Mouse (Mus musculus) erythroblast, embryonic 14.5 days (primary cell): ENCODE data around the gene Olfr235. TPM values are rescaled to one million over a fixed set of nuclear protein-coding genes. Genes with fewer than 3 reads are reported as not detected.
"Not testable (repeated sequence)": the region's sequence is repeated elsewhere in the genome, so short reads cannot be mapped to it uniquely, and the experiment has no call there.

Experiments
- H3K27me3 ChIP-seq: 2 replicates; pipeline ENCODE4 v1.6.1; 2012; ENCODE audit warnings: inconsistent platforms; ENCODE audit not compliant: control insufficient read depth
- H3K36me3 ChIP-seq: 2 replicates; pipeline ENCODE4 v1.6.1; 2012; ENCODE audit warnings: mild to moderate bottlenecking, inconsistent platforms; ENCODE audit not compliant: control insufficient read depth
- H3K4me1 ChIP-seq: 2 replicates; pipeline ENCODE4 v1.6.1; 2012; ENCODE audit warnings: inconsistent platforms; ENCODE audit not compliant: control insufficient read depth
- H3K4me3 ChIP-seq: replicated peaks from 2 replicates; pipeline ENCODE3; 2012; ENCODE audit warnings: moderate library complexity, mild to moderate bottlenecking, inconsistent platforms
- H3K9me3 ChIP-seq: 2 replicates; pipeline ENCODE4 v1.6.1; 2012; ENCODE audit warnings: low read length, inconsistent platforms, mixed read lengths; ENCODE audit not compliant: control insufficient read depth
- GATA1 ChIP-seq: IDR thresholded peaks from 2 replicates; pipeline ENCODE4 v1.6.1; 2012; ENCODE audit warnings: low read length, inconsistent platforms, mixed read lengths
- TAL1 ChIP-seq: IDR thresholded peaks from 3 replicates; pipeline ENCODE4 v1.6.1; 2012; ENCODE audit warnings: low read length, inconsistent platforms, mixed read lengths
- polyA plus RNA-seq: library from polyadenylated mRNA; stranded (reverse); fragments of >175 nt; gene quantifications from 2 replicates; pipeline ENCODE4 v1.2.3, GENCODE M21; 2012

The Olfr235 gene
- not detected in 2 replicates for polyA plus RNA-seq

GRCm38 (mm10) chr19:12260732-12261131 lies at the start of gene Olfr235:
Gene Olfr235 (plus strand): TSS chr19:12261032.
- no peak for TF ChIP-seq GATA1
- H3K27me3 ChIP-seq: no peaks in the 10 kb centered on the region
- no peaks in the 10 kb centered on the region for H3K36me3 ChIP-seq
- no peaks in the 10 kb centered on the region for H3K4me1 ChIP-seq
- no peak within 1 kb of the TSS for H3K4me3 ChIP-seq
- H3K9me3 ChIP-seq: no peaks in the 10 kb centered on the region

GRCm38 (mm10) chr19:12232496-12232895 lies 28.3 kb upstream of the Olfr235 start, which contains the start of gene Olfr1432:
Gene Olfr1432 (minus strand): TSS chr19:12232596.
- H3K4me3 ChIP-seq, H3K4me1 ChIP-seq, H3K36me3 ChIP-seq, H3K27me3 ChIP-seq, H3K9me3 ChIP-seq: not testable (repeated sequence)

GRCm38 (mm10) chr19:12241559-12241958 lies 19.3 kb upstream of the Olfr235 start, which contains the start of gene Olfr262:
Gene Olfr262 (minus strand): TSS chr19:12241659.
- Histone ChIP-seq H3K36me3 (no peaks in the 10 kb centered on the region), H3K27me3 (no peaks in the 10 kb centered on the region), H3K4me3 (no peak within 1 kb of the TSS), H3K4me1 (no peaks in the 10 kb centered on the region), H3K9me3 (no peaks in the 10 kb centered on the region)
- TF ChIP-seq TAL1: no peak
- no peak for TF ChIP-seq GATA1

- Histone ChIP-seq H3K4me3 (no peak within 1 kb of the TSS), H3K27me3 (no peaks in the 10 kb centered on the region)
- no peak for TF ChIP-seq TAL1
- no peak for TF ChIP-seq GATA1
These were observed 18.7 kb downstream of the Olfr235 start, which contains the start of gene Olfr1434 for GRCm38 (mm10) chr19:12279554-12279953. Gene Olfr1434 (plus strand): TSS chr19:12279854.

GRCm38 (mm10) chr19:12292979-12293378 lies 32.1 kb downstream of the Olfr235 start:
- TF ChIP-seq TAL1 (no peak), GATA1 (no peak)
- H3K9me3 ChIP-seq: no peaks in the 10 kb centered on the region
- H3K27me3 ChIP-seq: no peaks in the 10 kb centered on the region
- no peaks in the 10 kb centered on the region for H3K36me3 ChIP-seq
- no peaks in the 10 kb centered on the region for H3K4me1 ChIP-seq
- H3K4me3 ChIP-seq: no peak overlapping the region

More at GRCm38 (mm10) chr19:12279554-12279953, 18.7 kb downstream of the Olfr235 start, which contains the start of gene Olfr1434:
- Histone ChIP-seq H3K9me3 (no peaks in the 10 kb centered on the region), H3K4me1 (no peaks in the 10 kb centered on the region), H3K36me3 (no peaks in the 10 kb centered on the region)

GRCm38 (mm10) chr19:12299030-12299429 lies 38.2 kb downstream of the Olfr235 start, which contains the start of gene Olfr1436:
Gene Olfr1436 (minus strand): TSS chr19:12299130.
- H3K4me1 ChIP-seq, H3K36me3 ChIP-seq, H3K27me3 ChIP-seq: not testable (repeated sequence)

More at GRCm38 (mm10) chr19:12299030-12299429, 38.2 kb downstream of the Olfr235 start, which contains the start of gene Olfr1436:
- H3K4me3 ChIP-seq, H3K9me3 ChIP-seq: not testable (repeated sequence)

Other genes with a start within 250 kb of the Olfr235 start
- not detected in 2 replicates for gene Olfr1423, start 219.7 kb upstream of the Olfr235 start, polyA plus RNA-seq
- not detected in 2 replicates for gene Olfr1424, start 198.3 kb upstream of the Olfr235 start, polyA plus RNA-seq
- not detected in 2 replicates for gene Olfr1425, start 183.3 kb upstream of the Olfr235 start, polyA plus RNA-seq
- gene Olfr1426, start 169.0 kb upstream of the Olfr235 start, polyA plus RNA-seq: not detected in 2 replicates
- not detected in 2 replicates for gene Olfr1427, start 157.7 kb upstream of the Olfr235 start, polyA plus RNA-seq
- gene Olfr1428, start 145.1 kb upstream of the Olfr235 start, polyA plus RNA-seq: not detected in 2 replicates
- gene Olfr76, start 137.8 kb upstream of the Olfr235 start, polyA plus RNA-seq: not detected in 2 replicates
- not detected in 2 replicates for gene Olfr1555-ps1, start 90.9 kb upstream of the Olfr235 start, polyA plus RNA-seq
- not detected in 2 replicates for gene Olfr1431, start 60.4 kb upstream of the Olfr235 start, polyA plus RNA-seq
- not detected in 2 replicates for gene Olfr1432, start 28.4 kb upstream of the Olfr235 start, polyA plus RNA-seq
- gene Olfr262, start 19.4 kb upstream of the Olfr235 start, polyA plus RNA-seq: not detected in 2 replicates
- gene Olfr1434, start 18.8 kb downstream of the Olfr235 start, polyA plus RNA-seq: not detected in 2 replicates
- not detected in 2 replicates for gene Olfr1436, start 38.1 kb downstream of the Olfr235 start, polyA plus RNA-seq
- not detected in 2 replicates for gene Olfr1437, start 64.1 kb downstream of the Olfr235 start, polyA plus RNA-seq
- gene Olfr1438-ps1, start 74.9 kb downstream of the Olfr235 start, polyA plus RNA-seq: not detected in 2 replicates
- gene Olfr1440, start 126.2 kb downstream of the Olfr235 start, polyA plus RNA-seq: not detected in 2 replicates
- 0.02 TPM in 1 of 2 replicates, not detected in the other for gene Olfr1441, start 156.4 kb downstream of the Olfr235 start, polyA plus RNA-seq
- gene Pfpl, start 166.9 kb downstream of the Olfr235 start, polyA plus RNA-seq: 0.02 TPM in 1 of 2 replicates, not detected in the other
- 0.02 and 0.03 TPM in 2 replicates for gene Mpeg1, start 199.7 kb downstream of the Olfr235 start, polyA plus RNA-seq
- gene Dtx4, start 240.4 kb downstream of the Olfr235 start, polyA plus RNA-seq: 0.01 TPM in 2 replicates